Mouse (Mus musculus) CH12.LX (cell line): ENCODE measurements around the gene Efna3.

ENCODE experiments used
- CTCF ChIP-seq, 2 experiments: IDR thresholded peaks in 1 of 2; conservative IDR thresholded peaks in 1 of 2; 2 replicates each; pipeline ENCODE4 v1.5.1; 2011 to 2012; ENCODE audit warnings: low read depth in 2 of 2, low read length in 2 of 2, improper control_type of control experiment in 1 of 2, inconsistent platforms in 1 of 2, mild to moderate bottlenecking in 1 of 2, moderate library complexity in 1 of 2
- EP300 ChIP-seq: IDR thresholded peaks from 2 replicates; pipeline ENCODE4 v1.6.1; 2011; ENCODE audit warnings: low read length, improper control_type of control experiment

DNA sequence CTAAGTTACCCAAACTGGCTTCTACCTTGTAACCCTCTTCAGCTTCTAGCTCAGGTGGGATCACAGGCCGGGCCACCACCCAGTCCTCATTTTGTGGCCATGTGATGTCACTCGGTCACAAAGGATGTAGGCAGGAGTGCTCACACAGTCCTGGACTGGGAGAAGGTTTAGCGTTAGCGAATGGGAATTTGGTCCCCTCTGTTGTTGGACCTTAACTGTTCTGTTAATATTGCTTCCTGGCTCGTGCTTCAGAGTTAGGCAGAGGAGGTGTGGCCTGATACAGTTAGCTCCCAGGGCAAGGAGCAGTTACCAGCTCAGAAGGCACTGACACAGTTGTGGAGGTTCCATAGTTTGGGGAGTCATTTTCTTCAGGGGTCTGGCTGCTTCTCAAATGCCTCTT is 28.6 kb downstream of the Efna3 start:
- TF ChIP-seq EP300 (no peak), CTCF (conservative IDR thresholded peaks at IDR 0.05 in 1 of 2, IDR thresholded peaks at IDR 0.05 in 1 of 2; ENCODE audit: low read depth in 2 of 2, low read length in 2 of 2) (no peak)
